Mouse (Mus musculus) cerebellum, adult 2 months (tissue): ENCODE data around the gene Mrgprh. TPM values are rescaled to one million over a fixed set of nuclear protein-coding genes. Genes with fewer than 3 reads are reported as not detected.

ENCODE experiments used
- DNase-seq, 2 experiments: peaks; one replicate each; pipeline ENCODE4 v3.0.0; 2021
- H3K27ac ChIP-seq: fragments of 200-500 bp; 2 replicates; pipeline ENCODE4 v1.5.1; 2012; ENCODE audit warnings: low read length, control low read depth, inconsistent platforms; ENCODE audit not compliant: insufficient read depth
- H3K27me3 ChIP-seq: fragments of 200-500 bp; 2 replicates; pipeline ENCODE4 v1.6.1; 2012; ENCODE audit warnings: inconsistent platforms, mild to moderate bottlenecking, low read length, moderate library complexity; ENCODE audit not compliant: control insufficient read depth, insufficient read depth
- H3K4me1 ChIP-seq: fragments of 200-500 bp; 2 replicates; pipeline ENCODE4 v1.6.1; 2011; ENCODE audit warnings: low read length; ENCODE audit not compliant: control insufficient read depth, insufficient read depth
- H3K4me3 ChIP-seq: fragments of 200-500 bp; replicated peaks from 2 replicates; pipeline ENCODE3; 2011; ENCODE audit warnings: mild to moderate bottlenecking, low read depth, low read length, control low read depth; ENCODE audit not compliant: insufficient read depth
- CTCF ChIP-seq: fragments of 200-500 bp; IDR thresholded peaks from 2 replicates; pipeline ENCODE4 v1.5.1; 2011; ENCODE audit warnings: low read depth, mild to moderate bottlenecking, control low read depth, low read length, moderate library complexity, borderline replicate concordance; ENCODE audit not compliant: insufficient read depth
- POLR2A ChIP-seq: fragments of 200-500 bp; IDR thresholded peaks from 2 replicates; pipeline ENCODE4 v1.6.1; 2011; ENCODE audit warnings: low read length, control low read depth, borderline replicate concordance; ENCODE audit not compliant: insufficient read depth
- WGBS: fragments of 180-500 bp; shearing (Covaris S2); methylation state at CpG from one replicate; pipeline ENCODE4 v1.1.7; 2018; 5-methylcytosine and 5-hydroxymethylcytosine counted together
- polyA plus RNA-seq: library from polyadenylated mRNA; depleted of rRNA; stranded (reverse); fragments of >200 nt; gene quantifications from 2 replicates; pipeline ENCODE4 v1.2.3, GENCODE M21; 2012

Gene Mrgprh
- polyA plus RNA-seq, 1 experiment, result 0.62 TPM

GRCm38 (mm10) chr17:12857395-12857794, 18.4 kb upstream of the Mrgprh start:
- no peak for DNase-seq
- Histone ChIP-seq H3K4me3 (no peak overlapping the region), H3K27ac (no peak overlapping the region), H3K27me3 (no peaks in the 10 kb centered on the region), H3K4me1 (peaks cover 11% of the 10 kb centered on the region)
- WGBS, result 69% methylated on average over 3 of the region's 3 CpGs
- TF ChIP-seq POLR2A (no peak), CTCF (no peak)

GRCm38 (mm10) chr17:12858072-12858471, 17.8 kb upstream of the Mrgprh start:
- 42% methylated on average over 4 of the region's 4 CpGs for WGBS
- no peak for TF ChIP-seq CTCF
- TF ChIP-seq POLR2A, result no peak
- H3K4me1 ChIP-seq, result peaks cover 11% of the 10 kb centered on the region
- H3K27me3 ChIP-seq, result no peaks in the 10 kb centered on the region
- H3K27ac ChIP-seq, result no peak overlapping the region
- no peak overlapping the region for H3K4me3 ChIP-seq
- no peak for DNase-seq

DNA sequence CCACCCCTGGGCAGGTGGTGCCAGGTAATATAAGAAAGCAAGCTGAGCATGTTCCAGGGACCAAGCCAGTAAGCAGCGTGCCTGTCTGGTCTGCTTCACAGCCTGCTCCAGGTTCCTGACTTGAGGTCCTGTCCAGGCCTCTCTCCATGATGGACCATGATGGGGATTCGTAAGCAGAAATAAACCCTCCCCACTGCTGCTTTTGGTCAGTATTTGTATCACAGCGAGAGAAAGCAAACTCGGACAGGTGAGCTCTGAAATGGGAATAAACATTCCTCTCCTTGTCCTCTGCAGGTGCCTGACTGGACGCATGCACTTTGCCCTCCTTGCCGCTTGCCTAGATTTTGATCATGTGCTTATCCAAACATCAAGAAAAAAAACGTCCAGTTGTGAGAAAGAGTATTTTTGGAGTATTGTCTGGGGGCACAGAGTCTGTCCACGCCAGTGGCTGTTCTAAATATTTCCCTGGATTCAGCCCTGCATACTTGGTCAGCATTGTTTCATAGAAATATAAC, 16.8 kb upstream of the Mrgprh start:
- no peak for DNase-seq
- H3K27me3 ChIP-seq, result no peaks in the 10 kb centered on the region
- H3K4me3 ChIP-seq, result no peak overlapping the region
- H3K27ac ChIP-seq, result no peak overlapping the region
- TF ChIP-seq CTCF (no peak), POLR2A (no peak)
- 84% methylated on average over 8 of the region's 8 CpGs for WGBS
- H3K4me1 ChIP-seq, result peaks cover 5% of the 10 kb centered on the region

- H3K27me3 ChIP-seq, result no peaks in the 10 kb centered on the region; the same call in 1 of the 2 replicates
- no peak overlapping the region for H3K4me3 ChIP-seq
- TF ChIP-seq POLR2A (no peak), CTCF (no peak)
- H3K4me1 ChIP-seq, result peaks cover 6% of the 10 kb centered on the region
- no peak overlapping the region for H3K27ac ChIP-seq
- DNase-seq, result peak; percentile 52 to 62
These were observed 11.7 kb upstream of the Mrgprh start for GRCm38 (mm10) chr17:12864111-12864510.

- no peak for TF ChIP-seq CTCF
- no peak for DNase-seq
- no peaks in the 10 kb centered on the region; the same call in 1 of the 2 replicates for H3K27me3 ChIP-seq
- H3K4me3 ChIP-seq, result no peak overlapping the region
- WGBS, result 71% methylated on average over 3 of the region's 3 CpGs
- H3K4me1 ChIP-seq, result peaks cover 6% of the 10 kb centered on the region
- H3K27ac ChIP-seq, result no peak overlapping the region
These were observed 10.4 kb upstream of the Mrgprh start for GRCm38 (mm10) chr17:12865407-12865806.

- Histone ChIP-seq H3K27ac (no peak overlapping the region), H3K4me1 (peaks cover 7% of the 10 kb centered on the region), H3K4me3 (no peak overlapping the region), H3K27me3 (no peaks in the 10 kb centered on the region; the same call in 1 of the 2 replicates)
- 56% methylated on average over 10 of the region's 10 CpGs for WGBS
- DNase-seq, result no peak
- TF ChIP-seq CTCF (no peak), POLR2A (no peak)
These were observed 9.0 kb upstream of the Mrgprh start for GRCm38 (mm10) chr17:12866853-12867252.

DNA sequence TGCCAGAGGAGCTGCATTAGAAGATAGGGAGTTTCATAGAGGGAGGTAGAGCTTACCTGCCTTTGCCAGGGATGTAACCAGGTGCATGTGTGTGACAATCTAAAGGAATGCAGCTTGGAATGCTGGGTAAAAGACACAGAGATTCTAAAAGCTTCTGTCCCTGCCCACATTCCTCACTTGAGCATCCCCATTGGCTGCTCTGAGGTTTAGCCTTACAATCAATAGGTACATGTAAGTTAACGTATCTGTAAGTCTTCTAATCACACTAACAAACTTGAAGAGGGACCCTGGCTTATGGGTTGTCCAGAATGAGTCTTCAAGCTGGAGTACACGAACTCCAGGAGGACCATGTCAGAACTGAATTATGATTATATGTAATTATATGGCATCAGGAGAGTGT, 7.8 kb upstream of the Mrgprh start, which contains the start of gene Mas1:
Mas1 (minus strand) TSS at position 101 of the 400 bp plus-strand sequence.
- no peak within 1 kb of the TSS for H3K4me3 ChIP-seq
- WGBS, result 76% methylated on average over 2 of the region's 2 CpGs
- no peaks in the 10 kb centered on the region; the same call in 1 of the 2 replicates for H3K27me3 ChIP-seq
- H3K4me1 ChIP-seq, result peaks cover 14% of the 10 kb centered on the region
- H3K27ac ChIP-seq, result no peak within 1 kb of the TSS
- no peak for DNase-seq
- TF ChIP-seq POLR2A, result no peak
- no peak for TF ChIP-seq CTCF

GRCm38 (mm10) chr17:12868640-12869039, 7.2 kb upstream of the Mrgprh start:
- no peak for DNase-seq
- TF ChIP-seq POLR2A, result no peak
- TF ChIP-seq CTCF, result no peak
- no peaks in the 10 kb centered on the region; the same call in 1 of the 2 replicates for H3K27me3 ChIP-seq
- 60% methylated on average over 4 of the region's 4 CpGs for WGBS
- no peak overlapping the region for H3K27ac ChIP-seq
- H3K4me1 ChIP-seq, result peaks cover 14% of the 10 kb centered on the region
- no peak overlapping the region for H3K4me3 ChIP-seq
